Comparison of ENCODE assay signal across 25 mouse cellular contexts in the genomic region with DNA sequence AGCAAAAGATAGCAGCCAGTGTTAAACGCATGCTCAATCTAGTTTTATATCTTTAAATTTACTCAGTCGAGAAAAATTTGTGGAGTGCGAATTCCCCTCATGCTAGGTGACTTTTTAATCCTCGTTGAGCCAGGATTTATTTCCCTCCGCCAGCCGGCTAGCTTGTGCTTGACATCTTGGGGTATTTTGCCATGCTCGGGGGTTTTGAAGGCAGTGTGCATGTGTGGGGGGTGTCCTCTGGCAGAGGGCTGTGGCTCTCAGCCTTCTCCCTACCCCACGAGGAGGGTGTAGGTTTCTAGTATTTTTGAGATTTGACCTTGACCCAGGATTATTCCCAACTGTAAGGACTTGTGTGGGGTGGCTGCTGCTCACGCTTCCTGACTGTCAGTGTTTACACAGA.
DNase-seq lines count a peak whose midpoint lies in the region; ATAC-seq and TF ChIP-seq lines count a peak whose summit lies in the region.
"Had no signal": no experiment of that assay in that cellular context is flagged by ENCODE, and none has a peak within 500 bp of the region (broad histone marks: within the 10 kb centered on the region; RNA-seq: fewer than 3 reads in every experiment).

No protein-coding gene starts in this region.

- no peaks in the 10 kb centered on the region for H3K36me3 ChIP-seq in forebrain, embryonic 11.5 days (ENCODE audit: control insufficient read depth, insufficient read depth, low read length)
- no peaks in the 10 kb centered on the region for H3K36me3 ChIP-seq in forebrain, embryonic 16.5 days (ENCODE audit: control insufficient read depth, insufficient read depth)
- H3K36me3 ChIP-seq in kidney, postnatal 0 days (ENCODE audit: insufficient read depth, low read length) = no peaks in the 10 kb centered on the region
- H3K36me3 ChIP-seq in midbrain, embryonic 14.5 days (ENCODE audit: control insufficient read depth, insufficient read depth, low read length) = no peaks in the 10 kb centered on the region
- H3K36me3 ChIP-seq in midbrain, embryonic 16.5 days (ENCODE audit: control insufficient read depth, insufficient read depth, low read length) = no peaks in the 10 kb centered on the region
- H3K36me3 ChIP-seq: embryonic facial prominence, embryonic 10.5 days; embryonic facial prominence, embryonic 12.5 days; forebrain, embryonic 12.5 days; G1E had no signal

- H3K4me3 ChIP-seq in forebrain, embryonic 11.5 days (ENCODE audit: low read depth, low read length) = no peak overlapping the region
- no peak overlapping the region for H3K4me3 ChIP-seq in forebrain, embryonic 16.5 days (replicated peaks; ENCODE audit: low read length)
- H3K4me3 ChIP-seq in kidney, postnatal 0 days (replicated peaks; ENCODE audit: low read depth, low read length) = no peak overlapping the region
- H3K4me3 ChIP-seq in midbrain, embryonic 14.5 days (replicated peaks; ENCODE audit: low read depth, low read length) = no peak overlapping the region
- no peak overlapping the region for H3K4me3 ChIP-seq in midbrain, embryonic 16.5 days (ENCODE audit: low read depth, low read length)
- H3K4me3 ChIP-seq: embryonic facial prominence, embryonic 10.5 days; embryonic facial prominence, embryonic 12.5 days; forebrain, embryonic 12.5 days had no signal

- H3K9ac ChIP-seq in forebrain, embryonic 11.5 days (ENCODE audit: low read length) = no peak overlapping the region
- no peak overlapping the region for H3K9ac ChIP-seq in forebrain, embryonic 16.5 days (replicated peaks; ENCODE audit: low read depth, low read length)
- no peak overlapping the region for H3K9ac ChIP-seq in kidney, postnatal 0 days (ENCODE audit: low read depth, low read length)
- no peak overlapping the region for H3K9ac ChIP-seq in midbrain, embryonic 14.5 days (replicated peaks; ENCODE audit: low read length)
- H3K9ac ChIP-seq in midbrain, embryonic 16.5 days (ENCODE audit: low read depth, low read length) = no peak overlapping the region
- H3K9ac ChIP-seq: embryonic facial prominence, embryonic 12.5 days; forebrain, embryonic 12.5 days; forebrain, postnatal 0 days had no signal

- no peak for ATAC-seq in forebrain, embryonic 11.5 days (replicated peaks; ENCODE audit: low FRiP score)
- no peak for ATAC-seq in forebrain, embryonic 16.5 days
- no peak for ATAC-seq in kidney, postnatal 0 days (replicated peaks; ENCODE audit: low FRiP score, low read depth)
- ATAC-seq in midbrain, embryonic 14.5 days (ENCODE audit: low FRiP score, low TSS enrichment) = no peak
- ATAC-seq in midbrain, embryonic 16.5 days = no peak
- no peak for ATAC-seq in Patski
- ATAC-seq: CD4-positive, CD25-positive, alpha-beta regulatory T cell, adult 4 months; forebrain, embryonic 14.5 days; forebrain, postnatal 0 days had no signal

- CTCF ChIA-PET in Patski (lab: Charles Lee) = interaction anchor here (0.8 kb wide), 1 partner anchor 853 kb away, joined by 3 read pairs; no protein-coding TSS in a partner anchor

- no peaks in the 10 kb centered on the region for H3K9me3 ChIP-seq in forebrain, embryonic 11.5 days (ENCODE audit: control insufficient read depth, low read length)
- H3K9me3 ChIP-seq in forebrain, embryonic 16.5 days (ENCODE audit: control insufficient read depth, low read length) = peaks cover 3% of the 10 kb centered on the region
- H3K9me3 ChIP-seq in kidney, postnatal 0 days (replicated peaks; ENCODE audit: low read length) = no peaks in the 10 kb centered on the region
- no peaks in the 10 kb centered on the region for H3K9me3 ChIP-seq in midbrain, embryonic 14.5 days (ENCODE audit: control insufficient read depth, low read length)
- H3K9me3 ChIP-seq in midbrain, embryonic 16.5 days (replicated peaks; ENCODE audit: control insufficient read depth, low read length, poor library complexity, severe bottlenecking) = peaks cover under 1% of the 10 kb centered on the region; the same call in 1 of the 2 replicates
- H3K9me3 ChIP-seq: embryonic facial prominence, embryonic 10.5 days; embryonic facial prominence, embryonic 12.5 days; forebrain, embryonic 12.5 days had no signal

- TF ChIP-seq CTCF in kidney, postnatal 0 days (IDR thresholded peaks at IDR 0.05; ENCODE audit: low read depth) = no peak
- no peak for TF ChIP-seq CTCF in Patski (IDR thresholded peaks at IDR 0.05)

- H3K27me3 ChIP-seq in forebrain, embryonic 11.5 days (ENCODE audit: control insufficient read depth, insufficient read depth, low read length) = no peaks in the 10 kb centered on the region
- H3K27me3 ChIP-seq in forebrain, embryonic 16.5 days (replicated peaks; ENCODE audit: control insufficient read depth, insufficient read depth, low read length) = no peaks in the 10 kb centered on the region
- no peaks in the 10 kb centered on the region for H3K27me3 ChIP-seq in kidney, postnatal 0 days (ENCODE audit: insufficient read depth, low read length)
- no peaks in the 10 kb centered on the region for H3K27me3 ChIP-seq in midbrain, embryonic 14.5 days (ENCODE audit: control insufficient read depth, insufficient read depth, low read length)
- H3K27me3 ChIP-seq in midbrain, embryonic 16.5 days (ENCODE audit: control insufficient read depth, insufficient read depth, low read depth, low read length) = no peaks in the 10 kb centered on the region
- H3K27me3 ChIP-seq in Patski = no peaks in the 10 kb centered on the region
- H3K27me3 ChIP-seq: embryonic facial prominence, embryonic 12.5 days had no signal

- H3K27ac ChIP-seq in forebrain, embryonic 11.5 days (ENCODE audit: low read depth, low read length) = no peak overlapping the region
- H3K27ac ChIP-seq in forebrain, embryonic 16.5 days (ENCODE audit: low read length) = no peak overlapping the region
- no peak overlapping the region for H3K27ac ChIP-seq in kidney, postnatal 0 days
- no peak overlapping the region for H3K27ac ChIP-seq in midbrain, embryonic 14.5 days (replicated peaks; ENCODE audit: low read depth, low read length)
- H3K27ac ChIP-seq in midbrain, embryonic 16.5 days (ENCODE audit: low read length) = no peak overlapping the region
- H3K27ac ChIP-seq: embryonic facial prominence, embryonic 10.5 days; embryonic facial prominence, embryonic 12.5 days; forebrain, embryonic 12.5 days had no signal

- 65% methylated on average over 9 of the region's 9 CpGs for WGBS in forebrain, embryonic 11.5 days
- WGBS in forebrain, embryonic 16.5 days = 58% methylated on average over 9 of the region's 9 CpGs
- WGBS in kidney, postnatal 0 days = 25% methylated on average over 9 of the region's 9 CpGs
- 51% methylated on average over 9 of the region's 9 CpGs for WGBS in midbrain, embryonic 14.5 days
- 45% methylated on average over 9 of the region's 9 CpGs for WGBS in midbrain, embryonic 16.5 days

- H3K4me1 ChIP-seq in forebrain, embryonic 11.5 days (replicated peaks; ENCODE audit: control insufficient read depth, insufficient read depth, low read length) = no peaks in the 10 kb centered on the region
- no peaks in the 10 kb centered on the region for H3K4me1 ChIP-seq in forebrain, embryonic 16.5 days (replicated peaks; ENCODE audit: control insufficient read depth, insufficient read depth, low read length)
- H3K4me1 ChIP-seq in kidney, postnatal 0 days (replicated peaks; ENCODE audit: insufficient read depth, low read length) = no peaks in the 10 kb centered on the region
- H3K4me1 ChIP-seq in midbrain, embryonic 14.5 days (ENCODE audit: control insufficient read depth, insufficient read depth, low read length) = no peaks in the 10 kb centered on the region
- H3K4me1 ChIP-seq in midbrain, embryonic 16.5 days (ENCODE audit: control insufficient read depth, insufficient read depth, low read length) = 0 out of 2 replicates have a peak, but pooled peaks cover 2% of the 10 kb centered on the region
- H3K4me1 ChIP-seq: embryonic facial prominence, embryonic 10.5 days; embryonic facial prominence, embryonic 12.5 days had no signal

- peak; percentile 42 for DNase-seq in forebrain, embryonic 11.5 days (ENCODE audit: low spot score)
- peak; percentile 10 for DNase-seq in kidney, postnatal 0 days (ENCODE audit: low spot score)
- DNase-seq in kidney, adult 11 months = no peak
- DNase-seq in midbrain, embryonic 14.5 days = peak; percentile 21
- DNase-seq in Patski (ENCODE audit: low read depth, low spot score) = peak; percentile 22
- DNase-seq: adrenal gland, adult 2 months; adrenal gland, postnatal 10 days; adrenal gland, postnatal 25 days; B cell, adult 2 months; cerebellum, adult 11 months; cerebellum, adult 18-20 months; cerebellum, adult 8-10 months; cerebellum, adult 9-11 months; cerebellum, postnatal 14 days; cerebellum, postnatal 36 days; embryo, embryonic 11 days; forebrain, postnatal 0 days had no signal

- POLR2A ChIA-PET in Patski (lab: Charles Lee) = no interaction called here

- H3K4me2 ChIP-seq in forebrain, embryonic 11.5 days (ENCODE audit: low read depth, low read length, severe bottlenecking) = no peak overlapping the region
- H3K4me2 ChIP-seq in forebrain, embryonic 16.5 days (ENCODE audit: low read length) = no peak overlapping the region
- no peak overlapping the region for H3K4me2 ChIP-seq in kidney, postnatal 0 days (ENCODE audit: low read length)
- H3K4me2 ChIP-seq in midbrain, embryonic 14.5 days (ENCODE audit: low read length) = no peak overlapping the region
- no peak overlapping the region for H3K4me2 ChIP-seq in midbrain, embryonic 16.5 days (ENCODE audit: low read length)
- H3K4me2 ChIP-seq: embryonic facial prominence, embryonic 12.5 days; forebrain, embryonic 12.5 days had no signal

- in situ Hi-C loops in Patski (cut with MboI; ENCODE audit: low pct_unique_long_range_greater_than_20kb) = no loop called here
